Comparison of ENCODE assay signal across 9 mouse cellular contexts in the genomic region with DNA sequence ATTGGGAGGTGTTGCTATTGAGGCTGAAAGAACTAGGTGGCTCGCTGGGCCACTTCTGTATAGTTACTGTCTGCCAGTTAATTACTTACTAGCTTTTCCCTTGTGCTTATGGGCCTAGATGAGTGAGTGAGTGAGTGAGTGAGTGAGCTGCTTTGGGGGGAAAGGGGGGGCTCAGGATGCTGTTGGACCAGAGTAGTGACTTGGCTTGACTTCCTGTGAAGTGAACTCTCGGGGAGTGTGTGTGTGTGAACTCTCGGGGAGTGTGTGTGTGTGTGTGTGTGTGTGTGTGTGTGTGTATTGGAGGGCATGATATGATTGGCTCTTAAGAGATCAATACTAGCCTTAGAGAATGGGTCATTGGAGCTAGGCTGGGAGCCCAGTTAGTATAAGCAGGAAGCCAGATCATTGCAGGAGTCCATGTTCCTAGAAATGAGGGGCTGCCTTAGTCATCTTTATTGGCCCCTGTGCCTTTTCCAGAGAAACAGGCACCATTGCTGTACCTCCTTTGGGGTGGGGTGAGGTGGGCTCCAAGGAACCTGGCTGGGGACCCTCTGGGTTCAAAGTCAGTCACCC. TPM values are rescaled to one million over a fixed set of nuclear protein-coding genes. Genes with fewer than 3 reads are reported as not detected.
DNase-seq lines count a peak whose midpoint lies in the region; ATAC-seq and TF ChIP-seq lines count a peak whose summit lies in the region.
"Had no signal": no experiment of that assay in that cellular context is flagged by ENCODE, and none has a peak within 500 bp of the region (broad histone marks: within the 10 kb centered on the region; RNA-seq: fewer than 3 reads in every experiment).

No protein-coding gene starts in this region.

- H3K4me3 ChIP-seq in heart, adult 2 months = peak overlapping the region; percentile 89
- peak overlapping the region; percentile 87 for H3K4me3 ChIP-seq in embryonic facial prominence, embryonic 10.5 days
- peak overlapping the region; percentile 89 for H3K4me3 ChIP-seq in hindbrain, embryonic 16.5 days (ENCODE audit: low read length)
- peak overlapping the region; percentile 96 for H3K4me3 ChIP-seq in midbrain, embryonic 10.5 days

- H3K79me2 ChIP-seq in heart, adult 2 months (replicated peaks; ENCODE audit: control insufficient read depth, insufficient read depth, low read length) = peaks cover 8% of the 10 kb centered on the region

- H3K36me3 ChIP-seq in heart, adult 2 months (ENCODE audit: control insufficient read depth, insufficient read depth, low read length) = peaks cover 44% of the 10 kb centered on the region
- peaks cover 68% of the 10 kb centered on the region for H3K36me3 ChIP-seq in embryonic facial prominence, embryonic 10.5 days (replicated peaks)
- H3K36me3 ChIP-seq in hindbrain, embryonic 16.5 days (ENCODE audit: control insufficient read depth, insufficient read depth, low read length) = peaks cover 34% of the 10 kb centered on the region
- H3K36me3 ChIP-seq in midbrain, embryonic 10.5 days = peaks cover 68% of the 10 kb centered on the region

- TF ChIP-seq EP300 in heart, adult 2 months (IDR thresholded peaks at IDR 0.05; ENCODE audit: insufficient read depth, low read depth, low read length) = no peak

- peak overlapping the region; percentile 28 for H3K9ac ChIP-seq in heart, adult 2 months (ENCODE audit: low read depth, low read length)
- peak overlapping the region; percentile 35 for H3K9ac ChIP-seq in hindbrain, embryonic 16.5 days (ENCODE audit: low read depth, low read length)

- H3K4me2 ChIP-seq in hindbrain, embryonic 16.5 days (ENCODE audit: low read length) = peak overlapping the region; percentile 93

- 13% methylated on average over 3 of the region's 3 CpGs for WGBS in heart, adult 2 months
- WGBS in embryonic facial prominence, embryonic 10.5 days = 54% methylated on average over 3 of the region's 3 CpGs
- WGBS in hindbrain, embryonic 16.5 days = 29% methylated on average over 3 of the region's 3 CpGs
- 63% methylated on average over 3 of the region's 3 CpGs for WGBS in midbrain, embryonic 10.5 days

- intact Hi-C loops in heart, adult 2 months (cut with DNase I) = no loop called here

- peaks cover 36% of the 10 kb centered on the region for H3K4me1 ChIP-seq in heart, adult 2 months (ENCODE audit: control insufficient read depth, insufficient read depth, low read length)
- peaks cover 85% of the 10 kb centered on the region for H3K4me1 ChIP-seq in embryonic facial prominence, embryonic 10.5 days
- H3K4me1 ChIP-seq in hindbrain, embryonic 16.5 days (ENCODE audit: control insufficient read depth, insufficient read depth, low read depth, low read length) = peaks cover 76% of the 10 kb centered on the region
- H3K4me1 ChIP-seq in midbrain, embryonic 10.5 days = peaks cover 87% of the 10 kb centered on the region

- TF ChIP-seq POLR2A in heart, adult 2 months (IDR thresholded peaks at IDR 0.05; ENCODE audit: insufficient read depth, low read depth, low read length) = no peak

- no peak for DNase-seq in heart, adult 2 months
- no peak for DNase-seq in heart, adult 8-10 months (ENCODE audit: low spot score)
- no peak for DNase-seq in embryonic facial prominence, embryonic 10.5 days (ENCODE audit: low spot score)
- no peak for DNase-seq in midbrain, embryonic 10.5 days (ENCODE audit: low spot score)
- no peak for DNase-seq in testis, postnatal 10 days (ENCODE audit: low spot score)
- DNase-seq in cerebellum, adult 9-10 months = no peak
- DNase-seq in thymus, postnatal 4 days = no peak

- H3K27ac ChIP-seq in heart, adult 2 months = peak overlapping the region; percentile 98
- H3K27ac ChIP-seq in embryonic facial prominence, embryonic 10.5 days (replicated peaks) = peak overlapping the region; percentile 49; the same call in 1 of the 2 replicates
- H3K27ac ChIP-seq in hindbrain, embryonic 16.5 days (ENCODE audit: low read depth, low read length) = peak overlapping the region; percentile 1; the same call in 1 of the 2 replicates
- peak overlapping the region; percentile 59; the same call in 1 of the 2 replicates for H3K27ac ChIP-seq in midbrain, embryonic 10.5 days (replicated peaks)
- H3K27ac ChIP-seq: macrophage had no signal

- H3K27me3 ChIP-seq in heart, adult 2 months (ENCODE audit: control insufficient read depth, insufficient read depth, low read length) = no peaks in the 10 kb centered on the region
- H3K27me3 ChIP-seq in embryonic facial prominence, embryonic 10.5 days (replicated peaks; ENCODE audit: low read depth, poor library complexity, severe bottlenecking) = no peaks in the 10 kb centered on the region
- H3K27me3 ChIP-seq in hindbrain, embryonic 16.5 days (replicated peaks; ENCODE audit: control insufficient read depth, insufficient read depth, low read length) = no peaks in the 10 kb centered on the region
- H3K27me3 ChIP-seq in midbrain, embryonic 10.5 days (ENCODE audit: low read depth, poor library complexity, severe bottlenecking) = no peaks in the 10 kb centered on the region

- TF ChIP-seq CTCF in heart, adult 2 months (IDR thresholded peaks at IDR 0.05) = no peak

- no peaks in the 10 kb centered on the region for H3K9me3 ChIP-seq in embryonic facial prominence, embryonic 10.5 days
- no peaks in the 10 kb centered on the region for H3K9me3 ChIP-seq in hindbrain, embryonic 16.5 days (ENCODE audit: control insufficient read depth, low read length)
- H3K9me3 ChIP-seq in midbrain, embryonic 10.5 days (replicated peaks) = no peaks in the 10 kb centered on the region

- ATAC-seq in hindbrain, embryonic 16.5 days = no peak

RNA-seq across cellular contexts. Expression of gene Amotl2, which starts 5.0 kb away (rescaled TPM):
- 10 to 100 TPM; 56.5 to 66.3 TPM for total RNA-seq in heart, adult 2 months (2021)
- 25.9 and 28.3 TPM in 2 replicates for polyA plus RNA-seq in heart, adult 2 months (2012; rRNA removed)
- total RNA-seq in heart, adult 8-10 months (2022) = 10 to 100 TPM; 56.7 to 80.1 (median 58.6) TPM
- 61.4 and 64.0 TPM in 2 replicates for polyA plus RNA-seq in embryonic facial prominence, embryonic 10.5 days (2016; fragmentation: Nextera tagmentation; extraction: Ambion mirVana)
- polyA plus RNA-seq in hindbrain, embryonic 16.5 days (2015; fragmentation: Nextera tagmentation; extraction: Ambion mirVana) = 40.7 and 47.5 TPM in 2 replicates
- 60.3 and 71.1 TPM in 2 replicates for polyA plus RNA-seq in midbrain, embryonic 10.5 days (2016; fragmentation: Nextera tagmentation; extraction: Ambion mirVana)

Comparison
In these comparisons a context has a peak if more than half of its experiments do, and no peak if none do; other contexts are left out.
1. H3K27ac ChIP-seq: peak in every context shown above with its lines; median percentile 98 in heart, adult 2 months; 59 in midbrain, embryonic 10.5 days; 49 in embryonic facial prominence, embryonic 10.5 days; 1 in hindbrain, embryonic 16.5 days.